ENCODE assay signal across 13 mouse cellular contexts in the genomic region with DNA sequence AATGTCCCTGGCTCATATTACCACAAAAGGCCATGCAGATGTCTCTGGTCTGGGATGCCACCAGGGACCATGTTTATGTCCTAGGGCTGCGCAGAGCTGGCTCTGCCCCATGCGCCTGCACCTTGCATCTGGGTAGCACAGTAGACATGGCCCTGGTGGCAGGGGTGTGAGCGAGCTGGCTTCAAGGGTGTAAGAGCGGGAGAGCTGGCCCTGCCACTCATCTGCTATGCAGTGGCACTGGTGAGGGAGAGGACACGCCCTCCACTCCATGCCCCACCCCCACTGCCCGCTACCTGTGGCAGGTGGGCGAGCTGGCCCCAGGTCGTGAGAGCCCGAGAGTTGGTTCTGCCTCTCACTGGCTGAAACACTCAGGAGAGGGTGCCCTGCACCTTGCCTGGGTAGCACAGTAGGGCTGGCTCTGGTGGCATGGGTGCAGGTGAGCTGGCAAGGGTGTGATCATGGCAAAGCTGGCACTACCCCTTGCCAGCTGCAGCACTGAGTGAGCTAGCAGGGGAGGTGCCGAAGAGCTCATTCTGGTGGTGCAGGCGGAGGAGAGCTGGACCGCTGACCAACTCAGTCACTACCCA. TPM values are rescaled to one million over a fixed set of nuclear protein-coding genes. Genes with fewer than 3 reads are reported as not detected.
DNase-seq lines count a peak whose midpoint lies in the region; ATAC-seq and TF ChIP-seq lines count a peak whose summit lies in the region.
"Had no signal": no experiment of that assay in that cellular context is flagged by ENCODE, and none has a peak within 500 bp of the region (broad histone marks: within the 10 kb centered on the region; RNA-seq: fewer than 3 reads in every experiment).

No protein-coding gene starts in this region.

- H3K36me3 ChIP-seq in embryonic facial prominence, embryonic 11.5 days (replicated peaks; ENCODE audit: control insufficient read depth, insufficient read depth, low read depth, low read length): no peaks in the 10 kb centered on the region
- peaks cover 23% of the 10 kb centered on the region for H3K36me3 ChIP-seq in embryonic facial prominence, embryonic 10.5 days (replicated peaks)
- no peaks in the 10 kb centered on the region for H3K36me3 ChIP-seq in hindbrain, embryonic 11.5 days (ENCODE audit: control insufficient read depth, insufficient read depth, low read length)
- H3K36me3 ChIP-seq in hindbrain, embryonic 12.5 days: no peaks in the 10 kb centered on the region
- H3K36me3 ChIP-seq in lung, postnatal 0 days (ENCODE audit: insufficient read depth, low read length): 0 out of 2 replicates have a peak, but pooled peaks cover 4% of the 10 kb centered on the region
- no peaks in the 10 kb centered on the region for H3K36me3 ChIP-seq in neural tube, embryonic 14.5 days (ENCODE audit: control insufficient read depth, insufficient read depth, low read length)

- H3K4me3 ChIP-seq in embryonic facial prominence, embryonic 11.5 days (ENCODE audit: low read depth, low read length): no peak overlapping the region
- no peak overlapping the region for H3K4me3 ChIP-seq in embryonic facial prominence, embryonic 10.5 days
- H3K4me3 ChIP-seq in hindbrain, embryonic 11.5 days (ENCODE audit: low read depth, low read length): no peak overlapping the region
- H3K4me3 ChIP-seq in hindbrain, embryonic 12.5 days: no peak overlapping the region
- H3K4me3 ChIP-seq in lung, postnatal 0 days (ENCODE audit: low read depth, low read length): no peak overlapping the region
- H3K4me3 ChIP-seq in neural tube, embryonic 14.5 days (ENCODE audit: low read depth, low read length): no peak overlapping the region
- H3K4me3 ChIP-seq: heart, embryonic 13.5 days had no signal

- no peaks in the 10 kb centered on the region for H3K9me3 ChIP-seq in embryonic facial prominence, embryonic 11.5 days (replicated peaks; ENCODE audit: control insufficient read depth, low read length)
- H3K9me3 ChIP-seq in embryonic facial prominence, embryonic 10.5 days: no peaks in the 10 kb centered on the region
- no peaks in the 10 kb centered on the region for H3K9me3 ChIP-seq in hindbrain, embryonic 11.5 days (ENCODE audit: control insufficient read depth, low read length)
- no peaks in the 10 kb centered on the region for H3K9me3 ChIP-seq in hindbrain, embryonic 12.5 days (replicated peaks)
- no peaks in the 10 kb centered on the region for H3K9me3 ChIP-seq in lung, postnatal 0 days (ENCODE audit: low read length)
- no peaks in the 10 kb centered on the region for H3K9me3 ChIP-seq in neural tube, embryonic 14.5 days (ENCODE audit: control insufficient read depth, low read length)
- H3K9me3 ChIP-seq: heart, embryonic 13.5 days had no signal

- H3K4me1 ChIP-seq in embryonic facial prominence, embryonic 11.5 days (ENCODE audit: control insufficient read depth, insufficient read depth, low read length): no peaks in the 10 kb centered on the region
- peaks cover 14% of the 10 kb centered on the region for H3K4me1 ChIP-seq in embryonic facial prominence, embryonic 10.5 days
- H3K4me1 ChIP-seq in hindbrain, embryonic 11.5 days (replicated peaks; ENCODE audit: control insufficient read depth, insufficient read depth, low read length): 0 out of 2 replicates have a peak, but pooled peaks cover 3% of the 10 kb centered on the region
- H3K4me1 ChIP-seq in hindbrain, embryonic 12.5 days: no peaks in the 10 kb centered on the region; the same call in none of the 2 replicates
- H3K4me1 ChIP-seq in lung, postnatal 0 days (ENCODE audit: insufficient read depth, low read depth, low read length): no peaks in the 10 kb centered on the region
- H3K4me1 ChIP-seq in neural tube, embryonic 14.5 days (ENCODE audit: control insufficient read depth, insufficient read depth, low read length): peaks cover 9% of the 10 kb centered on the region; the same call in 1 of the 2 replicates

- ATAC-seq in embryonic facial prominence, embryonic 11.5 days (replicated peaks; ENCODE audit: insufficient number of reproducible peaks, low FRiP score, low TSS enrichment, low read depth): peak; percentile 71
- 0 out of 2 replicates have a peak, but pooled peaks have one; percentile 44 for ATAC-seq in hindbrain, embryonic 11.5 days (ENCODE audit: low FRiP score)
- ATAC-seq in hindbrain, embryonic 12.5 days (ENCODE audit: low FRiP score): no peak
- ATAC-seq in lung, postnatal 0 days: peak; percentile 43
- ATAC-seq in neural tube, embryonic 14.5 days (ENCODE audit: low read depth): peak; percentile 46; the same call in 1 of the 2 replicates

- no peak overlapping the region for H3K4me2 ChIP-seq in embryonic facial prominence, embryonic 11.5 days (ENCODE audit: low read depth, low read length)
- no peak overlapping the region for H3K4me2 ChIP-seq in hindbrain, embryonic 11.5 days (replicated peaks; ENCODE audit: low read depth, low read length)
- no peak overlapping the region for H3K4me2 ChIP-seq in hindbrain, embryonic 12.5 days (replicated peaks)
- no peak overlapping the region for H3K4me2 ChIP-seq in lung, postnatal 0 days (replicated peaks; ENCODE audit: low read depth, low read length)
- no peak overlapping the region for H3K4me2 ChIP-seq in neural tube, embryonic 14.5 days (ENCODE audit: low read depth, low read length)
- H3K4me2 ChIP-seq: heart, embryonic 13.5 days had no signal

- H3K9ac ChIP-seq in embryonic facial prominence, embryonic 11.5 days (replicated peaks; ENCODE audit: low read length): no peak overlapping the region
- no peak overlapping the region for H3K9ac ChIP-seq in hindbrain, embryonic 11.5 days (ENCODE audit: low read depth, low read length)
- no peak overlapping the region for H3K9ac ChIP-seq in hindbrain, embryonic 12.5 days
- H3K9ac ChIP-seq in lung, postnatal 0 days (replicated peaks; ENCODE audit: low read depth): no peak overlapping the region
- no peak overlapping the region for H3K9ac ChIP-seq in neural tube, embryonic 14.5 days (replicated peaks; ENCODE audit: low read depth, low read length)
- H3K9ac ChIP-seq: heart, embryonic 13.5 days had no signal

- DNase-seq in embryonic facial prominence, embryonic 11.5 days (ENCODE audit: low spot score): no peak
- DNase-seq in embryonic facial prominence, embryonic 10.5 days (ENCODE audit: low spot score): no peak
- no peak for DNase-seq in hindbrain, embryonic 11.5 days (ENCODE audit: low spot score)
- no peak for DNase-seq in lung, postnatal 0 days (ENCODE audit: low spot score)
- no peak for DNase-seq in lung, postnatal 14 days
- no peak for DNase-seq in spleen, postnatal 10 days (ENCODE audit: low spot score in 2 of 2)
- DNase-seq: adrenal gland, postnatal 14 days; kidney, postnatal 36 days; layer of hippocampus, postnatal 36 days; thymus, postnatal 14 days had no signal

- no peak overlapping the region for H3K27ac ChIP-seq in embryonic facial prominence, embryonic 11.5 days (replicated peaks; ENCODE audit: low read depth, low read length)
- no peak overlapping the region for H3K27ac ChIP-seq in embryonic facial prominence, embryonic 10.5 days (replicated peaks)
- H3K27ac ChIP-seq in hindbrain, embryonic 11.5 days (ENCODE audit: low read depth, low read length): no peak overlapping the region
- H3K27ac ChIP-seq in hindbrain, embryonic 12.5 days: no peak overlapping the region
- H3K27ac ChIP-seq in lung, postnatal 0 days (ENCODE audit: low read length): no peak overlapping the region
- H3K27ac ChIP-seq in neural tube, embryonic 14.5 days (ENCODE audit: low read depth, low read length): no peak overlapping the region
- H3K27ac ChIP-seq: heart, embryonic 13.5 days had no signal

- no peak for TF ChIP-seq CTCF in lung, postnatal 0 days (IDR thresholded peaks at IDR 0.05)

- H3K27me3 ChIP-seq in embryonic facial prominence, embryonic 11.5 days (ENCODE audit: control insufficient read depth, insufficient read depth, low read length): no peaks in the 10 kb centered on the region
- H3K27me3 ChIP-seq in embryonic facial prominence, embryonic 10.5 days (replicated peaks; ENCODE audit: low read depth, poor library complexity, severe bottlenecking): no peaks in the 10 kb centered on the region
- H3K27me3 ChIP-seq in hindbrain, embryonic 11.5 days (ENCODE audit: control insufficient read depth, insufficient read depth, low read length): no peaks in the 10 kb centered on the region
- H3K27me3 ChIP-seq in hindbrain, embryonic 12.5 days: no peaks in the 10 kb centered on the region
- no peaks in the 10 kb centered on the region for H3K27me3 ChIP-seq in lung, postnatal 0 days (replicated peaks; ENCODE audit: insufficient read depth, low read length)
- H3K27me3 ChIP-seq in neural tube, embryonic 14.5 days (ENCODE audit: control insufficient read depth, insufficient read depth, low read length): no peaks in the 10 kb centered on the region
- H3K27me3 ChIP-seq: heart, embryonic 13.5 days had no signal

- TF ChIP-seq EP300 in lung, postnatal 0 days (IDR thresholded peaks at IDR 0.05): no peak

- WGBS in embryonic facial prominence, embryonic 11.5 days: 96% methylated on average over 12 of the region's 12 CpGs
- WGBS in embryonic facial prominence, embryonic 10.5 days: 96% methylated on average over 12 of the region's 12 CpGs
- 93% methylated on average over 12 of the region's 12 CpGs for WGBS in hindbrain, embryonic 11.5 days
- WGBS in hindbrain, embryonic 12.5 days: 96% methylated on average over 12 of the region's 12 CpGs
- WGBS in lung, postnatal 0 days: 92% methylated on average over 11 of the region's 12 CpGs
- WGBS in neural tube, embryonic 14.5 days: 96% methylated on average over 12 of the region's 12 CpGs

RNA-seq across cellular contexts. Expression of a gene that starts 24.8 kb away (rescaled TPM):
- 11.6 TPM in 2 replicates for polyA plus RNA-seq in embryonic facial prominence, embryonic 11.5 days (2014; fragmentation: Nextera tagmentation; extraction: Ambion mirVana)
- 7.6 and 9.1 TPM in 2 replicates for polyA plus RNA-seq in embryonic facial prominence, embryonic 10.5 days (2016; fragmentation: Nextera tagmentation; extraction: Ambion mirVana)
- 13.0 and 13.1 TPM in 2 replicates for polyA plus RNA-seq in hindbrain, embryonic 11.5 days (2014; fragmentation: Nextera tagmentation; extraction: Ambion mirVana)
- 9.4 and 10.6 TPM in 2 replicates for polyA plus RNA-seq in hindbrain, embryonic 12.5 days (2016; fragmentation: Nextera tagmentation; extraction: Ambion mirVana)
- polyA plus RNA-seq in lung, postnatal 0 days (2015; fragmentation: Nextera tagmentation; extraction: Ambion mirVana): 15.3 and 19.6 TPM in 2 replicates
- polyA plus RNA-seq in neural tube, embryonic 14.5 days (2014; fragmentation: Nextera tagmentation; extraction: Ambion mirVana): 3.8 and 4.1 TPM in 2 replicates
